Mouse (Mus musculus): ENCODE results near the gene Hlf. TPM values are rescaled to one million over a fixed set of nuclear protein-coding genes. Genes with fewer than 3 reads are reported as not detected.

Gene Hlf
- total and polyA plus RNA-seq, 3 experiments: 0.33 TPM; not detected in 2

DNA sequence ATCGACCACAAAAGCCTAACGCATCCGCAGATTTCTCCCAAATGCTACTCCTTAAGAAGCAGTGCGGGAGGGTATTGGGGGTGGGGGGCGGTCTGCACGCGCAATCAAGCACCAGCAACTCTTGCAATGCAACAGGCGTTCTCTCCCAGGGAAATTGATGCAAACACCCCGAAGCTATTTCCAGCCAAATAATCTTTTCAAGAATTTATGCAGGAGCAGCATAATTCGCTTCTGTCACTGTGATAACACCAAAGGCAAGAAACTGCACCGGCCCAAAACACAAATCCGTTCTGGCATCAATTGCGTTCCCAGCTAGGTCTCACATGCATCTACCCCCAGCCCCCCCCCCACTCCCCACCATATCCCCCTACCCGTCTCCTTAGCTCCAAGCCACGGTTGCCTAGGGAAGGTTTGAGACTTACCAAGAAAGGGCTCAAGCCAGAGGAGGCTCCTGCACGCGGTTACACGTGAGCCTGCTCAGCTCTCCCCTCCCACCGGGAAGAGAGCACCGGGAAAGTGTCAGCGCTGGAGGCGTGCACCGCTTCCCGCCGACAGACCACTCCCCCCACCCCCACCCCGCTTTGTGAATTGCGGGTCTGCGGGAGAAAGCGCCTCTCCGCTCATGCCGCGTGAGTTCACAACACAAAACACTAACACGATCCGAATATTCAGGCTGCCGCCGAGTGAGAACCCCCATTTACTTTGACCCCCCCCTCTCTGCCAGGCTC lies 1.4 kb downstream of the Hlf start:
- ATAC-seq (ENCODE audit: extremely low read depth, insufficient number of reproducible peaks, low FRiP score, poor library complexity, severe bottlenecking): no peak

DNA sequence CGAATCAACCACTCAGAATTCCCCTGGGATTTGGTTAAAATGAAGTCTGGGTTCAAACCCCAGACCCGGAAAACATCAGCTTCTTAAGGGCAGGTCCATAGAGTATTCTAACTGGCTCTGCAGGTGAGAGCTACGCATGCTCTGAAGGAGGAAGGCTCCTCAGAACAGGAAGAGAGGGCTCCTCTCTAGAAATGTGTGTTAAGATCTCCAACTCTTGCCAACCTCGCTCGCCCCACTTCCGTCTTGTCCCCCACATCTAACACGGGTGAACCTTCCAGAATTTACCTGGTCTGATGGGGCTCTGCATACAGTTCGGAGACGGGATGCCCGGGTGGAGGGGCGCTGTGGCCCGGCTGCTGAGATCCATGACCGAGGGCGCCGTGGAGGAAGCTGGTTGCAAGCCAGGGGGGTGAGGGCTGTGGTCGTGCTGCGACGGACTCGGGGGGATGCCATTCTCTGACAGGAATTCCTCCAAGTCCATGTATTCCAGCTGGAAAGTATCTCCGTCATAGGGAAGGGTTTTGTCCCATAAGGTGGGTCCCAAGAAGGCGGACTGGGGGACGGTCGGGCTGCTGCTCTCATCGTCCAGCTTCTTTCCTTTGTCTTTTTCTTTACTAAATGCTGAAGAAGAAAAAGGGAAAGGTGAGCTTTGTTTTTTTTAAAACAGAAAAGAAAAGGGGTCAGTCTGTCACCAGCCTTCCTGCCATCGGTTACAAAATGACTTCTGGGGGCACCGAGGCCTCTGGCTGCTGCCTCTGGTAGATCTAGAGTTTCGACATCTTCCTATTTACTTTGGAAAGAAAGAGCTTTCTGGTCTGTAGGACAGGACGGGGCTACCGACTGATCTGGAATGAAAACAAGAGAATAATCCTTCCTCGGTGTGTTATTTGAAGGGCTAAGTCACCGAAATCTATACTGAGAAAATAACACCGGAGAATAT lies 2.9 kb downstream of the Hlf start:
- ATAC-seq (ENCODE audit: extremely low read depth, insufficient number of reproducible peaks, low FRiP score, poor library complexity, severe bottlenecking): no peak
- Histone ChIP-seq H3K36me3 (replicated peaks) (no peaks in the 10 kb centered on the region), H3K9me3 (replicated peaks) (0 out of 2 replicates have a peak, but pooled peaks cover 8% of the 10 kb centered on the region), H3K4me3 (ENCODE audit: low read depth, low read length) (no peak overlapping the region), H3K27me3 (ENCODE audit: insufficient read depth, low read length) (peaks cover 14% of the 10 kb centered on the region), H3K4me1 (ENCODE audit: insufficient read depth, low read depth, low read length) (peaks cover 3% of the 10 kb centered on the region)
- no peak for TF ChIP-seq GATA1 (IDR thresholded peaks at IDR 0.05; ENCODE audit: borderline replicate concordance, low read length)
- no peak for TF ChIP-seq GATA2 (IDR thresholded peaks at IDR 0.05; ENCODE audit: borderline replicate concordance, low read depth, low read length)
- TF ChIP-seq TAL1 (conservative IDR thresholded peaks at IDR 0.05; ENCODE audit: low read depth, low read length): no peak
- no peak for TF ChIP-seq POLR2AphosphoS5 (IDR thresholded peaks at IDR 0.05; ENCODE audit: insufficient replicate concordance, low read depth, low read length)
- no peak for TF ChIP-seq CTCF (IDR thresholded peaks at IDR 0.05; ENCODE audit: low read depth, low read length)
- DNase-seq (ENCODE audit: low spot score): no peak

More for the DNA sequence above, 1.4 kb downstream of the Hlf start:
- Histone ChIP-seq H3K4me1 (ENCODE audit: insufficient read depth, low read depth, low read length) (peaks cover 3% of the 10 kb centered on the region), H3K4me3 (ENCODE audit: low read depth, low read length) (no peak overlapping the region), H3K36me3 (replicated peaks) (no peaks in the 10 kb centered on the region), H3K27me3 (ENCODE audit: insufficient read depth, low read length) (peaks cover 15% of the 10 kb centered on the region), H3K9me3 (replicated peaks) (0 out of 2 replicates have a peak, but pooled peaks cover 8% of the 10 kb centered on the region)
- no peak for TF ChIP-seq TAL1 (conservative IDR thresholded peaks at IDR 0.05; ENCODE audit: low read depth, low read length)
- no peak for TF ChIP-seq POLR2AphosphoS5 (IDR thresholded peaks at IDR 0.05; ENCODE audit: insufficient replicate concordance, low read depth, low read length)
- TF ChIP-seq GATA1 (IDR thresholded peaks at IDR 0.05; ENCODE audit: borderline replicate concordance, low read length): no peak
- no peak for TF ChIP-seq GATA2 (IDR thresholded peaks at IDR 0.05; ENCODE audit: borderline replicate concordance, low read depth, low read length)
- no peak for TF ChIP-seq CTCF (IDR thresholded peaks at IDR 0.05; ENCODE audit: low read depth, low read length)
- no peak for DNase-seq (ENCODE audit: low spot score)

DNA sequence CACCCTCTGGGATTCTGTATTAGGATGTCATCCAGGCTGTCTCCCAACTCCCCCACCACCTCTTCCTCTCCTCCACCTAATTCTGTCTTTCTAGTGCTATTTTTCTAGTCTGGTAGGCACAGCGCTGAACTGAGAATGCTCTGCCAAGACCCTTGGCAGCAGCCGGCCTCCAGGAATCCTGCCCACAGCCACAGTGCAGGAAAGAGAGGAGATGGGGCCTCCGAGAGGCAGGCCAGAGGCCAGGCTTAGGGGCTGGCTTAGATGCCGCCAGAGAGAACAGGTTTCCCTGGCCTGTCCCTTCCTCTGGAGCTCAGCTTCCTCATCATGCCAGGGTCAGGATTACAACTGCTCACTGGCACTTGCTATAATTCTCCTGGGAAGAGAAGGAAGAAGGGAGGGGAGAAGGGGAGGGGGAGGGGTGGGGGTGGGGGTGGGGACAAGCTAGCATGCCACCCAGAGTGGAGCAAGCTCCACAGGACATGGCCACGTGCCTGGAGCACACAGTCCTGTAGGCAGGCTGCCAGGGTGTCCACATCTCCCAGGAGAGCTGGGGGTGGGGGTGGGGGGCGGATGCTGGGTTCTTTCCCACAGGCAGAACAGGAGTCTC lies 8.6 kb downstream of the Hlf start:
- no peak for DNase-seq (ENCODE audit: low spot score)
- ATAC-seq (ENCODE audit: extremely low read depth, insufficient number of reproducible peaks, low FRiP score, poor library complexity, severe bottlenecking): no peak

DNA sequence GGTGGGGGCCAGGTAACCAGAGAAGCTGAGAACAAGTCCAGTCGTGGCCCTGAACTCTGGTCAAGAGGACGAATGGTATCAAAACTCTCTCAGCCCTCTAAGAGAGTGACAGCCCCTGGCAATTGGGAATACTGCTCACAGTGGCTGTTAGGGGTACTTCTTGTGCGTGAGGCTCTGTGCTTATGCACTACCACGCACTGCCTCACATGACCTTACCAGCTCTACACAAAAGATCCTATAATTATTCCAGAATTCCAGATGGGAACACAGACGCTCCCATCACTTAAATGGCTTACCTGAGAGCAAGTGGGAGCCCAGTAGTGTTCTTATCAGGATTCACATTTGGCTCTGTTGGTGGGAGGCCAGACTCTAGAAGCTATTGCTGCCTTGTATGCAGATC lies 9.6 kb downstream of the Hlf start:
- TF ChIP-seq GATA1 (IDR thresholded peaks at IDR 0.05; ENCODE audit: borderline replicate concordance, low read length) (no peak), TAL1 (conservative IDR thresholded peaks at IDR 0.05; ENCODE audit: low read depth, low read length) (no peak), GATA2 (IDR thresholded peaks at IDR 0.05; ENCODE audit: borderline replicate concordance, low read depth, low read length) (no peak), POLR2AphosphoS5 (IDR thresholded peaks at IDR 0.05; ENCODE audit: insufficient replicate concordance, low read depth, low read length) (no peak), CTCF (IDR thresholded peaks at IDR 0.05; ENCODE audit: low read depth, low read length) (no peak)
- DNase-seq (ENCODE audit: low spot score) (no peak), ATAC-seq (ENCODE audit: extremely low read depth, insufficient number of reproducible peaks, low FRiP score, poor library complexity, severe bottlenecking) (no peak)
- H3K9me3 ChIP-seq (replicated peaks): no peaks in the 10 kb centered on the region; the same call in 1 of the 2 replicates
- no peaks in the 10 kb centered on the region for H3K36me3 ChIP-seq (replicated peaks)
- no peak overlapping the region for H3K4me3 ChIP-seq (ENCODE audit: low read depth, low read length)
- H3K27me3 ChIP-seq (ENCODE audit: insufficient read depth, low read length): no peaks in the 10 kb centered on the region
- H3K4me1 ChIP-seq (ENCODE audit: insufficient read depth, low read depth, low read length): no peaks in the 10 kb centered on the region

More for the DNA sequence above, 8.6 kb downstream of the Hlf start:
- Histone ChIP-seq H3K4me3 (ENCODE audit: low read depth, low read length) (no peak overlapping the region), H3K36me3 (replicated peaks) (no peaks in the 10 kb centered on the region), H3K27me3 (ENCODE audit: insufficient read depth, low read length) (no peaks in the 10 kb centered on the region), H3K9me3 (replicated peaks) (no peaks in the 10 kb centered on the region; the same call in 1 of the 2 replicates), H3K4me1 (ENCODE audit: insufficient read depth, low read depth, low read length) (no peaks in the 10 kb centered on the region)
- TF ChIP-seq POLR2AphosphoS5 (IDR thresholded peaks at IDR 0.05; ENCODE audit: insufficient replicate concordance, low read depth, low read length) (no peak), CTCF (IDR thresholded peaks at IDR 0.05; ENCODE audit: low read depth, low read length) (no peak), GATA1 (IDR thresholded peaks at IDR 0.05; ENCODE audit: borderline replicate concordance, low read length) (no peak), GATA2 (IDR thresholded peaks at IDR 0.05; ENCODE audit: borderline replicate concordance, low read depth, low read length) (no peak), TAL1 (conservative IDR thresholded peaks at IDR 0.05; ENCODE audit: low read depth, low read length) (no peak)

DNA sequence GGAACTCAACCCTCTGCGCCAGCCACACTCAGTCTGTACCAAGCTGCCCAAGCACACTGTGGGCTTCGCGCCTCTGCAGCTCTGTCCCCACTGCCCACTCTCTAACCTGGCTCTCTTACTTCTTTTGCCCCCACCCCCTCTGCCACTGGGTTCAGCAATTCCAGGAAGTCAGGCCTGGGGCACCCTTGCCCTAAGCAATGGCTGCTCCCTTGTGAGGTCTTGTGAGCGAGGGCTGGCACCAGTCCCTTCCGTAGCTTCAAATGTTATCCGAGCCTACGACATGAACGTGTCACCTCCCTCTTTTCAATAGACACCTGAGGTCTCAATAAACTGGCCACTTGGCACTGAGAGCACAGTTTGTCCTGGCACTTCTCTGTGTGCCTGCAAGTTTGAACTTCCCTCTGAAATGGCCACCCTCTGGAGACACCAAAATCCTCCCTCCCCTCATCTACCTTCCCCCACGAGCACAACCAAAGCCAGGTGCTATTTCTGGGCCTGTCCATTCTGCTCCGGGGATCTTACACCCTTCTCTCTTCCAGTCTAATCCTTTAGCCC lies 10.5 kb downstream of the Hlf start:
- DNase-seq (ENCODE audit: low spot score) (no peak), ATAC-seq (ENCODE audit: extremely low read depth, insufficient number of reproducible peaks, low FRiP score, poor library complexity, severe bottlenecking) (no peak)
- H3K9me3 ChIP-seq (replicated peaks): peaks cover 6% of the 10 kb centered on the region; the same call in 1 of the 2 replicates
- H3K4me3 ChIP-seq (ENCODE audit: low read depth, low read length): no peak overlapping the region
- H3K27me3 ChIP-seq (ENCODE audit: insufficient read depth, low read length): no peaks in the 10 kb centered on the region
- TF ChIP-seq GATA1 (IDR thresholded peaks at IDR 0.05; ENCODE audit: borderline replicate concordance, low read length): no peak
- no peak for TF ChIP-seq TAL1 (conservative IDR thresholded peaks at IDR 0.05; ENCODE audit: low read depth, low read length)
- TF ChIP-seq CTCF (IDR thresholded peaks at IDR 0.05; ENCODE audit: low read depth, low read length): no peak
- TF ChIP-seq GATA2 (IDR thresholded peaks at IDR 0.05; ENCODE audit: borderline replicate concordance, low read depth, low read length): no peak
- no peak for TF ChIP-seq POLR2AphosphoS5 (IDR thresholded peaks at IDR 0.05; ENCODE audit: insufficient replicate concordance, low read depth, low read length)
- no peaks in the 10 kb centered on the region for H3K36me3 ChIP-seq (replicated peaks)
- H3K4me1 ChIP-seq (ENCODE audit: insufficient read depth, low read depth, low read length): no peaks in the 10 kb centered on the region
